Mouse (Mus musculus) myocyte (in vitro differentiated cells): Measurements from ENCODE around the gene Actl10. TPM values are rescaled to one million over a fixed set of nuclear protein-coding genes. Genes with fewer than 3 reads are reported as not detected.

Experiments
- H3K27me3 ChIP-seq: one replicate; pipeline ENCODE4 v1.6.1; 2011; ENCODE audit not compliant: control insufficient read depth, insufficient read depth, insufficient read length
- H3K36me3 ChIP-seq: one replicate; pipeline ENCODE4 v1.6.1; 2011; ENCODE audit not compliant: control insufficient read depth, insufficient read depth
- H3K4me2 ChIP-seq: one replicate; pipeline ENCODE4 v1.6.1; 2011; ENCODE audit warnings: low read depth, control low read depth
- H3K4me3 ChIP-seq: one replicate; pipeline ENCODE4 v1.5.1; 2011; ENCODE audit warnings: mild to moderate bottlenecking, control low read depth, moderate library complexity
- H3K79me2 ChIP-seq: one replicate; pipeline ENCODE4 v1.6.1; 2011; ENCODE audit not compliant: control insufficient read depth, insufficient read depth
- H3ac ChIP-seq: one replicate; pipeline ENCODE4 v1.6.1; 2011; ENCODE audit not compliant: control insufficient read depth, insufficient read length
- CEBPB ChIP-seq: IDR thresholded peaks from 2 replicates; pipeline ENCODE4 v1.6.1; 2011; ENCODE audit warnings: mild to moderate bottlenecking, moderate library complexity; ENCODE audit not compliant: poor library complexity, insufficient read depth, severe bottlenecking
- E2F4 ChIP-seq: IDR thresholded peaks from one replicate; pipeline ENCODE4 v1.6.1; 2011; ENCODE audit warnings: mild to moderate bottlenecking, control low read depth, moderate library complexity; ENCODE audit not compliant: insufficient read depth
- MAX ChIP-seq: IDR thresholded peaks from one replicate; pipeline ENCODE4 v1.6.1; 2011; ENCODE audit warnings: low read depth, mild to moderate bottlenecking, control low read depth
- MYOD1 ChIP-seq, 3 experiments: IDR thresholded peaks; one replicate each; pipeline ENCODE4 v1.6.1; 2011; ENCODE audit warnings: control low read depth in 2 of 3, low read depth in 2 of 3, mild to moderate bottlenecking in 2 of 3, moderate library complexity in 1 of 3; ENCODE audit not compliant: insufficient read length in 2 of 3, control insufficient read depth in 1 of 3
- MYOG ChIP-seq, 3 experiments: IDR thresholded peaks; one replicate each; pipeline ENCODE4 v1.6.1; 2011; ENCODE audit warnings: control low read depth in 2 of 3, low read depth in 2 of 3, mild to moderate bottlenecking in 2 of 3; ENCODE audit not compliant: insufficient read length in 2 of 3, control insufficient read depth in 1 of 3, insufficient read depth in 1 of 3
- POLR2A ChIP-seq: IDR thresholded peaks from one replicate; pipeline ENCODE4 v1.6.1; 2011; ENCODE audit warnings: low read depth, mild to moderate bottlenecking, control low read depth, moderate library complexity; ENCODE audit not compliant: insufficient read length
- POLR2AphosphoS2 ChIP-seq: IDR thresholded peaks from one replicate; pipeline ENCODE4 v1.6.1; 2011; ENCODE audit warnings: low read depth, control low read depth; ENCODE audit not compliant: insufficient read length
- REST ChIP-seq: IDR thresholded peaks from one replicate; pipeline ENCODE4 v1.6.1; 2011; ENCODE audit warnings: mild to moderate bottlenecking, control low read depth, moderate library complexity; ENCODE audit not compliant: insufficient read depth, insufficient read length
- SRF ChIP-seq: IDR thresholded peaks from one replicate; pipeline ENCODE4 v1.6.1; 2011; ENCODE audit warnings: low read depth; ENCODE audit not compliant: control insufficient read depth, insufficient read length
- TCF12 ChIP-seq: IDR thresholded peaks from one replicate; pipeline ENCODE4 v1.6.1; 2011; ENCODE audit warnings: mild to moderate bottlenecking, control low read depth; ENCODE audit not compliant: poor library complexity, insufficient read depth, severe bottlenecking
- TCF3 ChIP-seq: IDR thresholded peaks from one replicate; pipeline ENCODE4 v1.6.1; 2011; ENCODE audit warnings: low read depth, control low read depth; ENCODE audit not compliant: insufficient read length
- USF1 ChIP-seq: IDR thresholded peaks from one replicate; pipeline ENCODE4 v1.6.1; 2011; ENCODE audit warnings: low read depth, mild to moderate bottlenecking, control low read depth, moderate library complexity
- polyA plus RNA-seq: library from polyadenylated mRNA; unstranded; fragments of >200 nt; fragmentation: generic; extraction: Trizol; gene quantifications from one replicate; pipeline ENCODE4 v1.2.1, GENCODE M21; 2012; ENCODE audit warnings: missing spikeins

Gene Actl10
- polyA plus RNA-seq, 1 experiment: 0.17 TPM

DNA sequence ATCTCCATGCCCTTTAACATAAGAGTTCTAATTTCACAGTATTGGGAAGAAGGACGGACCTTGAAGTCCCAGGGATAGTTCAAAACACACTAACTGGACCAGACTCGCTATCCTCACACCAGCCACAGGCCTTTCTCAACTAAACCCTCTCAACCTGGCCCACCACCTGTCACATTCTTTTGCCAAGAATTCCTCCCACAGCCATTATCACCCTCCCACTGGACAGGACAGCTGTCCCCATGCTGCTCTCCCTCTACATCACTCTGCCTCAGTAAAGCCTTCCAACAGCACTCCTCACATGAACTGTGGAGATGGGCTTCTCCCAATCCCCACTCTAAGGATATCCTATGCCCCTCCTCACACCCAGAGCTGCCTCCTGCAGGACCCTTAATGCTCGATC lies 14.0 kb downstream of the Actl10 start:
- H3K4me3 ChIP-seq: no peak overlapping the region
- peaks cover 5% of the 10 kb centered on the region for H3K36me3 ChIP-seq
- H3K79me2 ChIP-seq: peaks cover 15% of the 10 kb centered on the region
- no peaks in the 10 kb centered on the region for H3K27me3 ChIP-seq
- peak overlapping the region; percentile 27 for H3K4me2 ChIP-seq
- H3ac ChIP-seq: no peak overlapping the region
- TF ChIP-seq REST: no peak
- peak; percentile 81 to 99 (median 84) for TF ChIP-seq MYOG (IDR thresholded peaks at IDR 0.05; ENCODE audit: control insufficient read depth in 1 of 3, insufficient read depth in 1 of 3, insufficient read length in 2 of 3, low read depth in 2 of 3)
- no peak for TF ChIP-seq SRF
- peak; percentile 80 for TF ChIP-seq TCF3
- peak in 2 of 3 experiments; percentile 93 to 99 for TF ChIP-seq MYOD1 (IDR thresholded peaks at IDR 0.05; ENCODE audit: control insufficient read depth in 1 of 3, insufficient read length in 2 of 3, low read depth in 2 of 3)
- no peak for TF ChIP-seq CEBPB
- peak; percentile 91 for TF ChIP-seq TCF12

DNA sequence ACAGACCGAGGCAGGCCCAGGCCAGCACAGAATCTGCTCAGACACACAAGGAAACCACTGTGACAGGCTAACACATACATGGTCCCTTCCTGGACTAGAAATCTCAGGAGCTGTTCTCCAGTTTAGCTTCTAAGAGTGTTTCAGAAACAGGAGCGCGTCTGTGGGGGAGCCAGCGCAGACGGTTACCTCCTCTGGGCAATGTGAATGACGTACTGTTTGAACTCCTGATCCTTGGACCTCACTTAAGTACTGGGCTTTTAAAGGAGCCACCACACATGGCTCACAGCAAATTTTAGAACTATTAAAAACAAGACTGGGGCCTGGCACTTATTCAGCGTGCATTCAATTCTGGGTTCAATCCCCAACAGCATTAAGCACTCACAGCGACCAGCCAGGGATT lies 15.1 kb downstream of the Actl10 start:
- Histone ChIP-seq H3K79me2 (peaks cover 15% of the 10 kb centered on the region), H3K36me3 (peaks cover 5% of the 10 kb centered on the region), H3K4me2 (peak overlapping the region; percentile 12), H3K4me3 (no peak overlapping the region), H3ac (no peak overlapping the region), H3K27me3 (no peaks in the 10 kb centered on the region)
- no peak for TF ChIP-seq E2F4

DNA sequence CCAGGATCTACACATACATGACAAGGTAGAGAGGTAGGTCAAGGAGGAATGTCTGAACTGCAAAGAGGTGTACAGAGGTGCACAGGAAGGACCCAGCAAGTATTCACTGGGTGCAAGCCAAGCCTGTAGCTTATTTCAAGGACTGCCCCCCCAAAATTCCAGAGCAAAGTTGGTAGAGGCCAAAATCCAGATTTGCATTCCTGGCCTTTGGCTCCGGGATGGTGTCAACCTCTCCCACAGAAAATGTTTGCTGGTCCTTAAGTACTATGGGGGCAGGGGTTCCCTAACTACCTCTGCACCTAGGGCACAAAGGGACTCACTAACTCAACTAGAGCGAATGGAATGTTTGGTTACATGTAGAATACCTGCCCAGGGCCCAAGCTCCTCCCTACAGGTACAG lies 16.2 kb downstream of the Actl10 start:
- Histone ChIP-seq H3K36me3 (peaks cover 5% of the 10 kb centered on the region), H3K4me2 (peak overlapping the region; percentile 84), H3ac (no peak overlapping the region), H3K27me3 (no peaks in the 10 kb centered on the region), H3K79me2 (peaks cover 15% of the 10 kb centered on the region), H3K4me3 (peak overlapping the region; percentile 49)
- no peak for TF ChIP-seq POLR2AphosphoS2
- TF ChIP-seq REST: no peak
- TF ChIP-seq POLR2A: no peak
- no peak for TF ChIP-seq CEBPB
- TF ChIP-seq TCF3: no peak
- no peak for TF ChIP-seq MYOG (IDR thresholded peaks at IDR 0.05; ENCODE audit: control insufficient read depth in 1 of 3, insufficient read depth in 1 of 3, insufficient read length in 2 of 3, low read depth in 2 of 3)
- no peak for TF ChIP-seq MYOD1 (IDR thresholded peaks at IDR 0.05; ENCODE audit: control insufficient read depth in 1 of 3, insufficient read length in 2 of 3, low read depth in 2 of 3)
- no peak for TF ChIP-seq USF1
- TF ChIP-seq E2F4: no peak
- no peak for TF ChIP-seq SRF
- TF ChIP-seq MAX: no peak
- TF ChIP-seq TCF12: no peak

DNA sequence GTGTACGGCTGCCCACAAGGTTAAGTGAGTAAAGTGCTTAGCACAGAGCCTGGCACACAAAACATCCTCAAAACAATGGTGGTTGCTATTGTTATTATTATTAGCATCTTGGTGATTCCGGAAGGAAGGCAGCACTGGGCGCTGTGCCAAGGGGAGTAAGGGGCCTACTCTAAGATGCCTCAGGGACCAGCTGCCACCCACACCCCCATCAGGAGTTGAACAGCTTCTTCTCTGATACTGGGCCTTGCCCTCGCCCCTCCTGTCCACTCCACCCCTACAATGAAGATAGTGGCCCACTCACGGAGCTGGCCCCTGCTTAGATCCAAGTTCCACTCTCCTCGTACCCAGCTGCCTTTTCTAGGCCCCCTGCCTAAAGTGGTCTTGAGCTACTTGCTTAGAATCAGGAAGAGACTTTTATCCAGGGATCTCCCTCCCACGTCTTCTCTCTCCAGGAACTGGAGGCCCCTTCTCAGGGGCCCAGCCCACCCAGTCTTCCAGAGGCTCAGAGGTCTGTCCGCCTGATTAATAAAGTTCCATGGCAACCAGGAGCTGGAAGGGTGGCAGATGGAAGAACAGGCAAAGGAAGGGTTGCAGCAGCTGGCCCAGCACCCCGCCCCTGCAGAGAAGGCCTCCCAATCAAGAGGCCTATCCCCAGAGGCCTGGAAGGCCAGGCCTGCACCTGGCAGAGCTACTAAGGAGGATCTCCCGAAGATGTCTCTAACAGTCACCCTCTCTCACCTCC lies 16.9 kb downstream of the Actl10 start:
- Histone ChIP-seq H3ac (peak overlapping the region; percentile 25), H3K36me3 (no peaks in the 10 kb centered on the region), H3K79me2 (peaks cover 15% of the 10 kb centered on the region), H3K4me2 (peak overlapping the region; percentile 84), H3K4me3 (peak overlapping the region; percentile 49), H3K27me3 (no peaks in the 10 kb centered on the region)
- TF ChIP-seq SRF: no peak
- peak in 2 of 3 experiments; percentile 42 to 70 for TF ChIP-seq MYOD1 (IDR thresholded peaks at IDR 0.05; ENCODE audit: control insufficient read depth in 1 of 3, insufficient read length in 2 of 3, low read depth in 2 of 3)
- TF ChIP-seq MYOG (IDR thresholded peaks at IDR 0.05; ENCODE audit: control insufficient read depth in 1 of 3, insufficient read depth in 1 of 3, insufficient read length in 2 of 3, low read depth in 2 of 3): peak in 2 of 3 experiments; percentile 24 to 48

DNA sequence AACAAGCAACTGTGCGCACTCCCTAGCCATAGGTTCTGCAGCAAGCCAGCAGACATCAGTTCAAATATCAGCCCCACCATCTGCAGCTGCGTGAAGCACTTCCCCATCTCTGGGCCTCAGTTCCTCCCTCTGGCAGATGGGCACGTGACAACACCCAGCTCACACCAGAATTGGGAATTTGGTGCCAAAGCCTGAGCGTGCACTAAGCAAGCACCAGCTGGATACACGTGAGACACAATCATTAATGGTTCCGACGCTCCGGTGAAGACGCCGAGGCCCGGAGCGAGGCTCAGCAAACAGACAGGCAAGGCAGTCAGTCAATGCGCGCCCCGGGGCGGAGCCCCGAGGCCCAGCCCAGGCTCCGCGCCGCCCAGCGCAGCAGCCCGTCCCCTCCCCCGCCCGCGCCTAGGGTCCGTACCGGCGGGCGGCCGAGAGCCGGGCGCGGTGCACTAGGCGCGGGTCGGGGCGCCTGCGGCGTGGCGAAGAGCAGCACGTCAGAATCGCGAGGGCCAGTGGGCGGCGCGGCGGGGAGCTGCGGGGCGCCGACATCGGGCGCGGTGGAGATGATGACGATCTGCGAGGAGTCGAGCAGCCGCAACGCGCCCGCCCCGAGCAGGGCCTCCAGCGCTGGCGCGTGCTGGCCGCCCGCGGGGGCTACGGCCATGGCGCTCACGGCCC lies 17.6 kb downstream of the Actl10 start:
- no peaks in the 10 kb centered on the region for H3K27me3 ChIP-seq

More for the DNA sequence above, 17.6 kb downstream of the Actl10 start:
- peaks cover 15% of the 10 kb centered on the region for H3K79me2 ChIP-seq
- peak overlapping the region; percentile 25 for H3ac ChIP-seq
- peak overlapping the region; percentile 49 for H3K4me3 ChIP-seq
- peak overlapping the region; percentile 84 for H3K4me2 ChIP-seq
- TF ChIP-seq REST: no peak
- no peak for TF ChIP-seq MYOG (IDR thresholded peaks at IDR 0.05; ENCODE audit: control insufficient read depth in 1 of 3, insufficient read depth in 1 of 3, insufficient read length in 2 of 3, low read depth in 2 of 3)
- TF ChIP-seq E2F4: no peak
- TF ChIP-seq MYOD1 (IDR thresholded peaks at IDR 0.05; ENCODE audit: control insufficient read depth in 1 of 3, insufficient read length in 2 of 3, low read depth in 2 of 3): peak in 1 of 3 experiments; percentile 3
- no peak for TF ChIP-seq CEBPB
- TF ChIP-seq TCF12: no peak
- peak; percentile 94 for TF ChIP-seq USF1
- TF ChIP-seq MAX: no peak
- peak; percentile 17 for TF ChIP-seq POLR2AphosphoS2
- TF ChIP-seq SRF: peak; percentile 31
- peak; percentile 41 for TF ChIP-seq POLR2A
- TF ChIP-seq TCF3: no peak
- no peaks in the 10 kb centered on the region for H3K36me3 ChIP-seq
